Mouse (Mus musculus) gastrocnemius, postnatal 4 days (tissue): ENCODE results near the gene Ikbkg. TPM values are rescaled to one million over a fixed set of nuclear protein-coding genes. Genes with fewer than 3 reads are reported as not detected.
"Not testable (repeated sequence)": the region's sequence is repeated elsewhere in the genome, so short reads cannot be mapped to it uniquely, and the experiment has no call there.

Source experiments
- DNase-seq, 2 experiments: peaks; one replicate each; pipeline ENCODE4 v3.0.0; 2021 to 2022; ENCODE audit warnings: low spot score in 2 of 2, mixed read lengths in 2 of 2
- long read RNA-seq, 2 experiments: library from polyadenylated mRNA; stranded (forward); transcript quantifications; one replicate each; pipeline ENCODE4 v2.0.0; 2021
- total RNA-seq, 2 experiments: library from RNA; stranded (reverse); gene quantifications; 2 replicates each; pipeline ENCODE4 v1.2.3; 2021

Ikbkg gene
- 10 to 100 TPM; 35.2 to 39.4 TPM for total RNA-seq
- long read RNA-seq, experiment 1, full-length matches to known transcripts = 23 of 31 reads
- long read RNA-seq, experiment 1, partial matches to known transcripts = 2 of 31 reads
- long read RNA-seq, experiment 1, other reads (novel, unspliced or antisense) = 6 of 31 reads
- long read RNA-seq, experiment 2, full-length matches to known transcripts = 14 of 16 reads
- long read RNA-seq, experiment 2, partial matches to known transcripts = 0 of 16 reads
- long read RNA-seq, experiment 2, other reads (novel, unspliced or antisense) = 2 of 16 reads

DNA sequence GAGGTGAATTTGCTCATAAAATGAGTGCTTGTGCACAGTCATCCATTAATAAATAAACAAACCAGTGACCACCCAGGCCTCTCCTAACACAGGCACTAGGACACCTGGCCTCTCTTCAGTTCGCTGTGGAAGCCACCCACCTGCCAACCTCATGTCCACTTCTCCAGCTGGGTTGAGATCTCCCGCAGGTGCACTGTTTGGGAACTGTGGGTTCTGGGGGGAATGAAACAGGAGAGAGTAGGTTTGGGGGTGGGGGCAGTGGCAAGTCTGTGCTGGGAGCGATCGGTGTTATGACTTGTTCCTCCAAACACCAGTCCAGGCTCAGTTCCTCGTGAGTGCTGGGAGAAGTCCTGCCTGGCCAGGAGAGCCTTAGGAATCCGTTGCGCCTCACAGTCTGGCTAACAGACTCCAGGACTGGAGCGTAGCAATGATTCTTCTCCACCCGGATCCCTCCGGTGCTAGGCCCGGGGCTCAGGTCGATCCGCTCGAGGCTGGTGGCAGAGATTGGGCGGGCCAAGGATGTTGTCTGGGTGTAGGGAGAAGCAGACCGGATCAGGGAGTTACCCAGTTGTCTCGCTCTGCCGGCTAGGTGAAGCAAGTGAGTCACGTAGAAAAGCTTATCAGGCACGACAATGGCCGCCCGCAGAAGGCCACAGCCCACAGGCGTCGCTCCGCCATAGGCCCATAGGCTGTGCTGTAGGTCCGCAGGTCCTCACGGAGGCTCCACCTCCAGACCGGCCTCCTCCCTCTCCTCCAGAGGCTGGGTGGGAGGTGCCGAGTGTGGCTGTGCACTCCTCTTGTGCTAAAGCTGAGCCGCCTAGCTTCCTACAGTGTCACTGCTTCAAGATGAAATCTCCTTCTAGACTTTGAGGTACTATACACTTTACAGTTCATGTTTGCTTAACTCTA lies at the start of gene Ikbkg, which contains the start of gene Fam3a:
Ikbkg (plus strand) TSS at position 756 of the 909 bp plus-strand sequence.
Fam3a (minus strand) TSS at position 738 of the 909 bp plus-strand sequence.
- DNase-seq = peak; percentile 61 to 72

GRCm38 (mm10) chrX:74352645-74353466 lies 40.2 kb upstream of the Ikbkg start:
- DNase-seq = no peak

GRCm38 (mm10) chrX:74353467-74353770 lies 39.7 kb upstream of the Ikbkg start, which contains the start of gene Lage3:
Gene Lage3 (minus strand): TSS chrX:74353618.
- DNase-seq = peak; percentile 53 to 77

DNA sequence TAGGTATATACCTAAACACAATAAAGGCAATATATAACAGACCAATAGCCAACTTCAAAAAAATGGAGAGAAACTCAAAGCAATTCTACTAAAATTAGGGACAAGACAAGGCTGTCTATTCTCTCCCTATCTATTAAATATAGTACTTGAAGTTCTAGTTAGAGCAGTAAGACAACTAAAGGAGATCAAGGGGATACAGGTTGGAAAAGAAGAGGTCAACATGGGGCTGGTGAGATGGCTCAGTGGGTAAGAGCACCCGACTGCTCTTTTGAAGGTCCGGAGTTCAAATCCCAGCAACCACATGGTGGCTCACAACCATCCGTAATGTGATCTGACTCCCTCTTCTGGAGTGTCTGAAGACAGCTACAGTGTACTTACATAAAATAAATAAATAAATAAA lies 36.0 kb upstream of the Ikbkg start:
- DNase-seq = not testable (repeated sequence)

DNA sequence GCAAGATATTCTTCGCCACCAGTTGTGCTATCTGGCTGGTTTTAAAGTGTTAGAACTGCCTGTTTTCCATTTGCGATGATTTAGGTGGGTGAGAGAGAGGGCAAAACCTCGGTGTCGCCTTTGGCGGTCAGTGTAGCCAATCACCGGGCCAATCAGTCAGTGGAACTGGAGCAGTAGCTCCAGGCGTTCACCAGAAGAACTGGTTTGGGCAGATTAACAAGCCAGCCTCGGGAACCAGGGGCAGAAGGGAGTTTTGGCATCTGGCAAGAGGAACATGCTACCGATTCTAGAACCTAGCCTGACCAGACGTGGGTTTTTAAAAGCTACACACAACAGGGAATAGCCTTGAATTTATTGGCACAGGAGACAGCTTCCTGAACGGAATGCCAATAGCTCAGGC lies 33.9 kb upstream of the Ikbkg start:
- no peak for DNase-seq

DNA sequence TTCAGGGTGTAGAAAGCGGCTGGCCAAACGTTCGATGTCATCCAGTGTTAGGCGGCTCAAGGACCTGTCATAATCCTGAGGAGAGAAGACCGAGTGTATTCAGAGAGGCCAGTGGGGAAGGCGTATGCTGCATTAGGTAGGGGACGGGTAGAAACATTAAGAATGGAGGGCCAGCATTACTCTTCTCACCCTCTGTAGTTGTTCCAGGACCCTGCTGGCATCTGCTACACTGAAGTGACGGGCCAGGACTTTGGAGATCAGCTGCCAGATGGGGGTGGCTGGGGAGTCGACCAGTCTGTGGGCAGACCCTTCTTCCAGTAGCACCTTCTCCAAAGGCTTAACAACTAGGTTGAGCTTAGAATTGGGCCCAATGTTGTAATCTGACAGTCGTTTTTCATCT lies 25.6 kb upstream of the Ikbkg start:
- no peak for DNase-seq

DNA sequence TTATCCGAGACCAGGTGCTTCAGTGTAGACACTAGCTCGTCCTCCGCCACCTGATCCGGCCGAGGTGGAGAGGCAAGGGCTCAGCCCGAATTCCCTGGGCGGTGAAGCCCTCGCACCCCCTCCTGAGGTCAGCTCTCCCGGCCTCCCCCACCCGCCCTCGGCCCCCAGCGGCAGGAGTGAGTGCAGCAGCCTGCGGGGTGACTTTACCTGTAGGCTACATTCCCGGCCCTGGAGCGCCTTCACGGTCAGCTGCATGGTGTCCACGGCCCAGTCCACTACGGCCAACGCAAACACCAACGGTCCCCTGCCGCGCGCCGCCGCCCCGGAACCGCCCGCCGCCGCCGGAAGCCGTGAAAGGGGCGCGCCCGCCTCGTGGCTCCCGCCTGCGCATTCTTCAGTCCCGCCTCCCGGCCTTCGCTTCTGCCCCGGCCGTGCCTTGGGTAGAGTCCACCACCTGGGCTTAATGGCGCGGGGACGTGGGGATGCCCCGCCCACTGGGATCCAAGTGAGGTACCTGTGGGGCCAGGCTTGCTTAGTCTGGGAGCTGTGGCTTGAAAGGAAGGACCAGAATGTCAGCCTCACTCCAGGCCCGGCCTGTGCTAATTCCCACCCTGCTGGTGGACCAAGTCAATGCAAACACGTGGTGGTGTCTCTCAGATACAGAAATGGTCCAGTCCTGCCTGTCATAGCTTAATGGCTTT lies 24.7 kb upstream of the Ikbkg start:
- DNase-seq = peak; percentile 55 to 66

DNA sequence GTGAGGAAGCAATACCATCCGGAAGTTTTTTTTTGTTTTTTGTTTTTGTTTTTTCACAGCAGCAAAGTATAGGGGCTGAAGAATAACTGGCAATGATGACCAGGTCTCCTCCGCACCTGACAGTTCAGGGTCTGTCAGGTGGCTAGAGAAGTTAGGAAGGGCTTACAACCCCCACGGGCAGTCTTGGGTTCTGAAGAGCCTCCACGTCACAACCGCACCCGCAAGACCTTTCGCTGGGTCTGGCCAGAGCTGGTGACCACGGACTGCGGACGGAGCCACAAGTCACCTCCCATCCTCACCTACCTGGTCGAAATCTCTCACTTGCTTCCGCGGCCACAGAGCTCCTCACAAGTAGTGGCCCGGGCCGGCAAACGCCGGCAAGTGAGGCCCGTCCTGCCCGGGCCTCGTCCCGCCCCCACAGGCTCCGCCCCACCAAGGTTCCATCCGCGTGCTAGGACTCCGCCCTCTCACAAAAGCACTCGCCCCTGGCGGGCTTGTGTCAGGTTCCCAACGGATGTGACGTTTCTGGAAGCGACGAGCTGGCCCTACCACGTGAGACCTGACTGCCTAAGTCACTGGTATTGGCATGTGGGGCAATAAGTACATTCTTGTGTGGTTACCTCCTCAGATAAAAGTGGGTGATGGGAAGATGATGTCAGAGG lies 20.1 kb upstream of the Ikbkg start, which contains the start of the genes Ubl4a and Slc10a3:
Ubl4a (minus strand) TSS at position 331 of the 662 bp plus-strand sequence.
Slc10a3 (minus strand) TSS at position 462 of the 662 bp plus-strand sequence.
- peak; percentile 62 to 78 for DNase-seq

DNA sequence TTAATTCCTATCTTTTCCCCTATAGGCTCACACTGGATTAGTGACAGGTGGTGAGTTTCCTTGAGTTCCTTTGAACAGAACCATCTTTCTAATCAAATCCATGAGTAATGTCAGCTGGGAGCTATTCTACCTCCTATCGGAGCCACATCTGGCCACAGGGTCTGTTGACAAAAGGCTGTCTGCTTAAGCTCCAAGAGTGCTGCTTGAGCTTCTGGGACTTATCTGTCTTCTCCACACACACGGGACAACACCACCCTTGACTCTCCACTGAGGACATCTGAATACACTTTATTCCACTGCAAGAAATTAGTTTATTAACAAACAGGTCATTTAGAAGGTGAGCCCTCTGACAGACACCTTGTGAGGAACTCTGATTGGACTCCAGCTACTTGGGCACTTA lies 8.6 kb upstream of the Ikbkg start:
- DNase-seq = no peak

GRCm38 (mm10) chrX:74388153-74388552 lies 4.9 kb upstream of the Ikbkg start:
- DNase-seq = no peak

DNA sequence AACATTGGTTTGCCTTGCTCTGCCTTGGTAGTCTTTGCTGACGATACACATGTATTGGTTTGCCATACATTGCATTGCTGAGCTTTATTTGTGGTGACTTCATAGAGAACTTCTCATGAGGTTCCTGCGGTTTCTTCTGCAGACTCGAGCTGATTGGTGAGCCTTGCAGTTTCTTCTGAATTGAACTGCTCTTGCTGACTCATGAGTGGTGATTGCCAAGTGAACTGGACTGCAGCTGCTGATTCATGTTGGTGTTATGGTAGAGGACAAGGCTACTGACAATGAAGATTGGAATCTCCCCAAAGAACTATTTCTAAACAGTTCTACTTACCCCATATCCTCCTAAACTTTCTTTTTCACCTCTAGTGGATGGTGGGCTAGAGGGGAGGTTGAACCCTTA lies 7.0 kb downstream of the Ikbkg start:
- DNase-seq = no peak

- no peak for DNase-seq
These were observed 15.2 kb downstream of the Ikbkg start for GRCm38 (mm10) chrX:74408340-74408739.

GRCm38 (mm10) chrX:74413377-74413776 lies 20.3 kb downstream of the Ikbkg start:
- DNase-seq = peak; percentile 35 to 45

DNA sequence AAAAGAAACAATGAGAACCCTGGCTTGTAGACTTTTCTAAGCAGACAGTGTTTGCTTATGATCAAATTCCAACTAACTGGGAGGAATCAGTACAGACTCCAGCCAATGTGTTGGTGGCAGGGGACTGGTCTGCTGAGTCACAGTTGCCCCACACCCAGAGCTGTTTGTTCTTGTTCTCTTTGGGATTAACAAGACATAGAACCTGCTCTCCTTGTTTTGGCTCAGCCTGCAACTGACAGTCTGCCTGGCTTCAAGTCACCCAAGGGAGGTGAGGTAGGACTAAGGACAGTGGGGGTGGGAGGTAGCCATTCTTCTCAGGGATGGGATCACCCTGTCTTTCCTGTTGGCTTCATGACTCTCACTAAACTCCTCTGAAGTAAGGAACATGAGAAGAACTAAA lies 31.4 kb downstream of the Ikbkg start:
- DNase-seq = no peak

DNA sequence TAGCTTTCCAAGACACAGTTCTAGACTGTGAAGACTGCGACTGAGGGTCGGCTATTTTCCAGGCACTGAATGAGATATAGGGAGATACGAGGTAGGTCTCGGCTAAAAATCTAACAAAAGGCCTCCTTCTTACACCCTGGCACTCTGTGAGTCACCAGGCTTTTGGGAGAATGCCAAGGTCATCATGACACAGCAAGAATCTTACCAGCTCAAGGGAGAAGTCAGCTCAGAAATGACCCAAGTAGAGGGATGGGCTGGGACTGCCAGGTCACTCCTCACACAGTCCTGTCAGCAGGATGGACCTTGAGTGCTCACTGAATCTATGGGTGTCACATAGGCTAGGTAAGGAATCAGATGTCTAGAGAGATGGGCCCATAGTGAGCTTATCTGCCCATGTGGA lies 32.1 kb downstream of the Ikbkg start:
- peak in 1 of 2 experiments; percentile 7 for DNase-seq

DNA sequence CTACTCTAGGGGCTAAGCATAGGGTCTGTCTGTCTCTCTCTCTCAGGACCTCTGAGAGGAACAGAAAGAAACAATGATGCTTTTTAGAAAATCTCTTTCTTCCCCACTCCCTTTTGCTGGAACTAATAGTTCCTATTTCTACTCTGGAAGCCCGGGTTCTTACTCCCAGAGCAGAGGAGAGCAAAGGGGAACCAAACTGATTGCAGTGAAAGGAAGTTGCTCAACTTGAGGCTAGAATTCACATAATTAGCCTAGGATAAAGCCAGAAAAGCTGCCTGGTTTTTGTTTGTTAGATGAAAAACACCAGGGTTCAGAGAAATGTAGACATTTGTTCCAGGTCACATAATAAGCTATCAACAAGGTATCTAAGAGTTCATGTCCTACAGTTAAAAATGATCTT lies 33.2 kb downstream of the Ikbkg start:
- no peak for DNase-seq

- no peak for DNase-seq
These were observed 34.0 kb downstream of the Ikbkg start for GRCm38 (mm10) chrX:74427116-74427515.

GRCm38 (mm10) chrX:74428146-74428825 lies 35.2 kb downstream of the Ikbkg start:
- DNase-seq = no peak

GRCm38 (mm10) chrX:74428826-74429276 lies 35.8 kb downstream of the Ikbkg start, which contains the start of gene G6pdx:
Gene G6pdx (minus strand): TSS chrX:74429194.
- DNase-seq = peak; percentile 68 to 86
